Mouse (Mus musculus) liver, postnatal 0 days (tissue): ENCODE measurements around the gene Tgfbr2. TPM values are rescaled to one million over a fixed set of nuclear protein-coding genes. Genes with fewer than 3 reads are reported as not detected.

Experiments
- ATAC-seq: fragments of 200-750 bp; cut with Nextera tagmentation; 2 replicates; pipeline ENCODE4 v1.8.0; 2017; ENCODE audit warnings: mild to moderate bottlenecking, moderate library complexity
- DNase-seq: peaks from one replicate; pipeline ENCODE4 v3.0.0-alpha.2; 2016
- H3K27ac ChIP-seq: fragments of 300-500 bp; sonication (generic); 2 replicates; pipeline ENCODE4 v1.5.1; 2014; ENCODE audit warnings: antibody characterized with exemption, moderate library complexity, mild to moderate bottlenecking, low read depth
- H3K27me3 ChIP-seq: fragments of 300-500 bp; sonication (generic); 2 replicates; pipeline ENCODE4 v1.6.1; 2014; ENCODE audit warnings: low read length, control low read depth, mixed read lengths; ENCODE audit not compliant: insufficient read depth
- H3K36me3 ChIP-seq: fragments of 300-500 bp; sonication (generic); replicated peaks from 2 replicates; pipeline ENCODE4 v1.6.1; 2014; ENCODE audit warnings: mild to moderate bottlenecking, control low read depth, low read length, moderate library complexity, mixed read lengths; ENCODE audit not compliant: insufficient read depth
- H3K4me1 ChIP-seq: fragments of 300-500 bp; sonication (generic); 2 replicates; pipeline ENCODE4 v1.6.1; 2014; ENCODE audit warnings: antibody characterized with exemption, mild to moderate bottlenecking, control low read depth; ENCODE audit not compliant: insufficient read depth
- H3K4me2 ChIP-seq: fragments of 300-500 bp; sonication (generic); 2 replicates; pipeline ENCODE4 v1.6.1; 2014; ENCODE audit warnings: low read depth, mild to moderate bottlenecking, low read length, moderate library complexity, mixed read lengths
- H3K4me3 ChIP-seq: fragments of 300-500 bp; sonication (generic); 2 replicates; pipeline ENCODE4 v1.5.1; 2014; ENCODE audit warnings: low read depth, low read length
- H3K9ac ChIP-seq: fragments of 300-500 bp; sonication (generic); replicated peaks from 2 replicates; pipeline ENCODE4 v1.6.1; 2014; ENCODE audit warnings: mild to moderate bottlenecking, moderate library complexity
- H3K9me3 ChIP-seq: fragments of 300-500 bp; sonication (generic); 2 replicates; pipeline ENCODE4 v1.6.1; 2016; ENCODE audit warnings: mild to moderate bottlenecking, control low read depth, low read length, mixed read lengths
- CTCF ChIP-seq: sonication (generic); IDR thresholded peaks from 2 replicates; pipeline ENCODE4 v1.5.1; 2016; ENCODE audit warnings: antibody characterized with exemption, low read depth
- EP300 ChIP-seq: IDR thresholded peaks from 2 replicates; pipeline ENCODE4 v1.6.1; 2016; ENCODE audit warnings: antibody characterized with exemption, low read depth, mild to moderate bottlenecking
- WGBS: fragments of 180-500 bp; shearing (Covaris S2); extraction: QIAGEN DNeasy Blood & Tissue Kit; methylation state at CpG from one replicate; pipeline ENCODE4 v1.1.7; 2014; ENCODE audit not compliant: insufficient replicate concordance; 5-methylcytosine and 5-hydroxymethylcytosine counted together
- polyA plus RNA-seq: library from polyadenylated mRNA; unstranded; fragments of >200 nt; fragmentation: Nextera tagmentation; extraction: Ambion mirVana; gene quantifications from 2 replicates; pipeline ENCODE4 v1.2.1, GENCODE M21; 2015

Tgfbr2 gene
- polyA plus RNA-seq, 1 experiment from 2014 or later = 5.6 TPM

DNA sequence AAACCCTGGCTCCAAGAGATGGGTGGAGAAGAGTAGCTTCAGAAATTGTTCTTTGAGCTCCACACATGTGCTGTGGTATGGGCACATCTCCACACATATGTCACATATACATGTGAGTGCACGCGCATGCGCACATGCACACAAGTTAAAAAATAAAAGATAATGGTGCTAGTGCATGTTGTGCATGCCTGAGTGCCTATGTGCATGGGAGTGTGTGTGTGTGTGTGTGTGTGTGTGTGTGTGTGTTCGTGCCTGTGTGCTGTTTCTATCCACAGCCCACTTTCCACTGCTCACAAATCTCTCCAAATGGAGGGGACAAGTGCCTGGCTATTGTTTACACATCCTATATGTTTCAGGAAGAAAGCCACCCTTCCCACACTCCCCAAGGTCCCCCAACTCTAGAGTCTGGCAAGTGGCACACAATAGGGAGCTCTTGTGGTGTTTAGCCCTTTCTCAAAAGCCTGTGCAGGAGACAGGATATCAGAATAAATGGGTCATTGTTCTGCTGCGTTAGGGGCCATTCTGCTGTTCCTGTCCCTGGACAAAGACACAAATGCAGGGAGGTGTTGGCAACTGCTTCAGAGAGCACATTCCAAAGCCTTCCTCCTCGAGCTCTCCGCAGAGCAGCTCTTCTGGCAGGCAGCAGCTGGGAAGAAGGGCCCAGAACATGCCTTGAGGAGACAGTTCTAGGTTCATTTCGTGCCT is 37.9 kb upstream of the Tgfbr2 start:
- Histone ChIP-seq H3K27me3 (no peaks in the 10 kb centered on the region), H3K27ac (no peak overlapping the region), H3K9ac (no peak overlapping the region), H3K4me2 (no peak overlapping the region), H3K9me3 (no peaks in the 10 kb centered on the region), H3K4me3 (no peak overlapping the region), H3K36me3 (no peaks in the 10 kb centered on the region), H3K4me1 (peaks cover 5% of the 10 kb centered on the region)
- ATAC-seq (no peak), DNase-seq (no peak)
- 71% methylated on average over 8 of the region's 8 CpGs for WGBS
- TF ChIP-seq CTCF = no peak
- TF ChIP-seq EP300 = no peak

DNA sequence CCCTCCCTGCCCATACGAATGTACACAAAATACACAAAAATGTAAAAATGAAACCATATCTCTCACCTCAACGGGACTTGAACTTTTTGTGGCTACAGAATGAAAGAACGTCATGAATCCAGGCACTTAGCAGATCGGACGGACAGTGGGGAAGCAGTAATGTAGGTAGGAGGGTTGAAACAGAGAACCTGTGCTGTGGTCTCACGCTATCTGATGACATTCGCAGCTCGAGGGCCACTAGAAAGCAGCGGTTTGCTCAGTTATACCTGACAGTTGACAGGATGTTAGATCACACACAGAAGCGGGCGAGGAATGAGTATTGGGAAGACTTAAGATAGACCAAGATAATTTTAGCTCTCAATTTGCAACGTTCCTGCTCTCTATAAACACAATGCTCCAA is 36.9 kb upstream of the Tgfbr2 start:
- Histone ChIP-seq H3K9me3 (no peaks in the 10 kb centered on the region), H3K4me3 (no peak overlapping the region), H3K9ac (no peak overlapping the region), H3K27ac (no peak overlapping the region), H3K36me3 (no peaks in the 10 kb centered on the region), H3K4me2 (no peak overlapping the region), H3K27me3 (no peaks in the 10 kb centered on the region), H3K4me1 (peaks cover 5% of the 10 kb centered on the region)
- ATAC-seq = no peak
- 57% methylated on average over 12 of the region's 12 CpGs for WGBS
- no peak for TF ChIP-seq EP300
- TF ChIP-seq CTCF = no peak
- no peak for DNase-seq

DNA sequence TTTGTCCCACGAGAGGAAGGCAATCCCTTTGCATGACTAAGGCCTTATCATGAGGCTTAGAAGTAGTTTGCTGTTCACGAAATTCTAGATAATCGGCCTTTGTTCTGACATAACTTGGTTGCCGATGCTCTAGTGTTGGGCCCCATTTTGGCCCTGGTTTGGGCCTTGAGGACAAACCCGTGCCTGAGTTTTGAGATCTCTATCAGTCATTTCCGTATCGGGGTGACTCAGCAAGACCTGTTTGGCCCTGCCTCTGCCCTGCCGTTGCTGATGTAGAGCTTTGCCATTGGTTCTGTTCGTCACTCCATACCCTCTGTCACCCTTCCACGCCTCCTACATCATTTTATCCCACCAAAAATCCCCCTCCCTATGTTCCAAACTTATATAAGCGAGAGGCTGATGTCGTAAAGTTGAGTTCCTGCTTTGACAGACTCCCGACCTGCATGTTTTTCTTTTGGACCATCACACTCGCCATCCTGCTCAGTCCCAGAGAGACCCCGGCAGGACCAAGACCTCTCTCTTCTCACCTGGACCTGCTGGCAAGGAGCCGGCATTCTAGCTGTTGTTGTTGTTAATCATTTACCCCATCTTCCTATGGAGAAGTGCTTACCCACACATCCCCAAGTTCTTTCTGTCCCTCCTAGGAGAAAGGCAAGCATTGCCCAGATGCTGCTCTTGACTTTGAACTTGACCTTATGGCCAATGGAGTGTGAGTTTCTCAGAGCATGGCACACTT is 33.2 kb upstream of the Tgfbr2 start:
- Histone ChIP-seq H3K9ac (no peak overlapping the region), H3K4me2 (no peak overlapping the region), H3K36me3 (no peaks in the 10 kb centered on the region), H3K27ac (no peak overlapping the region), H3K9me3 (no peaks in the 10 kb centered on the region), H3K4me1 (peaks cover 3% of the 10 kb centered on the region; the same call in 1 of the 2 replicates), H3K4me3 (no peak overlapping the region), H3K27me3 (no peaks in the 10 kb centered on the region)
- 71% methylated on average over 16 of the region's 16 CpGs for WGBS
- no peak for ATAC-seq
- no peak for DNase-seq
- no peak for TF ChIP-seq EP300
- no peak for TF ChIP-seq CTCF

DNA sequence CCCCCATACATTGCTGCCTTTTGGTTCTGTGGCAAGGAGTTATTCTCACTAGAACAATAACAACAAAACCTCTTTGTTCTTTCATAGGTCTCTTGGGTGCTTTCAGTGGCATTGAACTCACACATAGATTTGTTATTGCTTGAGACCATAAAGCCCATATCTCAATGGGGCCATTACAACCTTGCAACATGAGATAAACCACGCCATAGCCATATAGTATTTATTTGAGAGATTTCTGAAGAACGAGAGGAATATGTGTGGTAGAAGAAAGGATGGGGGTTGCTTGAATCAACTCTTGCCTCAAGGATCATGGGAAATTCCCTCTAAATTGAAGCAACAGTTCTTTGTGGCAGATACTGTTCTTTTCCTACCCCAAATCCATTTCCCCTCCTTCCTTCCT is 31.7 kb upstream of the Tgfbr2 start:
- Histone ChIP-seq H3K4me1 (peaks cover 3% of the 10 kb centered on the region; the same call in 1 of the 2 replicates), H3K9me3 (no peaks in the 10 kb centered on the region), H3K36me3 (no peaks in the 10 kb centered on the region), H3K9ac (no peak overlapping the region), H3K27ac (no peak overlapping the region), H3K27me3 (no peaks in the 10 kb centered on the region), H3K4me3 (no peak overlapping the region), H3K4me2 (no peak overlapping the region)
- TF ChIP-seq EP300 = no peak
- TF ChIP-seq CTCF = no peak
- DNase-seq (no peak), ATAC-seq (no peak)
- WGBS = 68% methylated on average over 2 of the region's 2 CpGs

DNA sequence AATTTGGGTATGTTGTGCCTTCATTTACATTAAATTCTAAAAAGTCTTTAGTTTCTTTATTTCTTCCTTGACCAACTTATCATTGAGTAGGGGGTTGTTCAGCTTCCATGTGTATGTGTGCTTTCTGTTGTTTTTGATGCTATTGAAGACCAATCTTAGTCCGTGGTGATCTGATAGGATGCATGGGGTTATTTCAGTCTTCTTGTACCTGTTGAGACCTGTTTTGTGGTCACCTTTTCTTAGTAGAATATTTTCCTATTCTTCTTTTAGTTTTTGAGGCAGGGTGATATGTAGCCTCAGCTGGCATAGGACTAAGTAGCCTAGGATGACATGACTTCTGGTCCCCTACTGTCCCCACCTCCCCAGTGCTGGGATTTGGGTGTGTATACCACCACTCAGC is 28.5 kb upstream of the Tgfbr2 start:
- Histone ChIP-seq H3K27ac (no peak overlapping the region), H3K36me3 (no peaks in the 10 kb centered on the region), H3K9me3 (no peaks in the 10 kb centered on the region), H3K4me1 (peaks cover 1% of the 10 kb centered on the region; the same call in 1 of the 2 replicates), H3K9ac (no peak overlapping the region), H3K27me3 (no peaks in the 10 kb centered on the region), H3K4me3 (no peak overlapping the region), H3K4me2 (no peak overlapping the region)
- TF ChIP-seq EP300 (no peak), CTCF (no peak)
- DNase-seq (no peak), ATAC-seq (no peak)
- 95% methylated on average over 1 of the region's 1 CpGs for WGBS

DNA sequence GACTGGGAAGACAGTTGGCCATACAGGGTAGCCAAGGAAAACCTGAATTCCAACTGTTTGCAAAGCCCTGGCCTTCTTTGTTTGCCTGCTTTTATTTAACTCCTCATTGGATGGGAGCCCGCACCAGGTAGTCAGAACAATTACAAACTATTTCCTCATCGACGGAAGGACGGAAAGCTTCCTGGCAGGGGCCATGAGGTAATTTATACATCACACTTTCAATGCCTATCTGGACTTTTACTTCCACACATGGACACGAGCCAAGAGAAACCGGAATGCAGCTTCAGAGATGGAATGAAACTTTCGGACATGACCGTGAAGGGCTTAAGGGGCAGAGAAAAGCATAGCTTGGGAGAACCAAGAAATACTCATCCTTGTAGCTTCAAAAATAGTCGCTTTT is 24.0 kb upstream of the Tgfbr2 start:
- 54% methylated on average over 9 of the region's 9 CpGs for WGBS
- DNase-seq (no peak), ATAC-seq (no peak)
- H3K4me2 ChIP-seq = no peak overlapping the region
- no peaks in the 10 kb centered on the region for H3K36me3 ChIP-seq
- H3K27ac ChIP-seq = no peak overlapping the region
- H3K4me3 ChIP-seq = no peak overlapping the region
- H3K27me3 ChIP-seq = no peaks in the 10 kb centered on the region
- H3K9me3 ChIP-seq = no peaks in the 10 kb centered on the region
- no peak overlapping the region for H3K9ac ChIP-seq
- peaks cover 2% of the 10 kb centered on the region; the same call in 1 of the 2 replicates for H3K4me1 ChIP-seq
- TF ChIP-seq CTCF (no peak), EP300 (no peak)
